Mouse (Mus musculus) left cerebral cortex, adult 9 months (tissue): ENCODE measurements around the gene Hoxd13.

Source experiments
- DNase-seq, 2 experiments: peaks; one replicate each; pipeline ENCODE4 v3.0.0; 2022; ENCODE audit warnings: low spot score in 2 of 2

Hoxd13 gene

GRCm38 (mm10) chr2:74694066-74694465, 26.0 kb downstream of the Hoxd13 start:
- DNase-seq, result no peak

- DNase-seq, result no peak
Observed at GRCm38 (mm10) chr2:74695383-74695782, 27.3 kb downstream of the Hoxd13 start.

- DNase-seq, result no peak
Observed at GRCm38 (mm10) chr2:74695813-74696430, 27.8 kb downstream of the Hoxd13 start.

GRCm38 (mm10) chr2:74696442-74697335, 28.6 kb downstream of the Hoxd13 start:
- DNase-seq, result no peak

GRCm38 (mm10) chr2:74697567-74698121, 29.5 kb downstream of the Hoxd13 start, which contains the start of gene Hoxd9:
Hoxd9 (plus strand) TSS chr2:74697727.
- DNase-seq, result no peak

- DNase-seq, result no peak
Observed at GRCm38 (mm10) chr2:74698201-74699052, 30.3 kb downstream of the Hoxd13 start.

GRCm38 (mm10) chr2:74699053-74699430, 30.9 kb downstream of the Hoxd13 start:
- DNase-seq, result no peak

GRCm38 (mm10) chr2:74699664-74700545, 31.8 kb downstream of the Hoxd13 start:
- no peak for DNase-seq

GRCm38 (mm10) chr2:74700546-74701112, 32.5 kb downstream of the Hoxd13 start:
- DNase-seq, result no peak

- DNase-seq, result peak in 1 of 2 experiments; percentile 76
Observed at GRCm38 (mm10) chr2:74701949-74702819, 34.1 kb downstream of the Hoxd13 start.

GRCm38 (mm10) chr2:74702820-74703219, 34.7 kb downstream of the Hoxd13 start:
- no peak for DNase-seq

- DNase-seq, result no peak
Observed at GRCm38 (mm10) chr2:74703317-74703716, 35.2 kb downstream of the Hoxd13 start.

GRCm38 (mm10) chr2:74703720-74704392, 35.7 kb downstream of the Hoxd13 start:
- no peak for DNase-seq

GRCm38 (mm10) chr2:74704393-74704998, 36.4 kb downstream of the Hoxd13 start, which contains the start of gene Hoxd8:
Hoxd8 (plus strand) TSS chr2:74704615.
- no peak for DNase-seq

- DNase-seq, result no peak
Observed at GRCm38 (mm10) chr2:74704999-74705466, 36.9 kb downstream of the Hoxd13 start.

- DNase-seq, result no peak
Observed at GRCm38 (mm10) chr2:74705467-74706089, 37.5 kb downstream of the Hoxd13 start.

GRCm38 (mm10) chr2:74706393-74706960, 38.4 kb downstream of the Hoxd13 start:
- no peak for DNase-seq
